16 mouse cellular contexts compared by ENCODE assay signal in genomic region chr10:62296086-62296872, GRCm38 (mm10). TPM values are rescaled to one million over a fixed set of nuclear protein-coding genes. Genes with fewer than 3 reads are reported as not detected.
DNase-seq lines count a peak whose midpoint lies in the region; ATAC-seq lines count a peak whose summit lies in the region.
"Had no signal": no experiment of that assay in that cellular context is flagged by ENCODE, and none has a peak within 500 bp of the region (broad histone marks: within the 10 kb centered on the region; RNA-seq: fewer than 3 reads in every experiment).

No protein-coding gene starts in this region.

- ATAC-seq in midbrain, embryonic 13.5 days, result peak; percentile 49
- no peak for ATAC-seq in midbrain, embryonic 11.5 days (ENCODE audit: low FRiP score)
- ATAC-seq in hindbrain, embryonic 16.5 days, result no peak

- H3K4me2 ChIP-seq in midbrain, embryonic 13.5 days (replicated peaks), result no peak overlapping the region
- no peak overlapping the region for H3K4me2 ChIP-seq in midbrain, embryonic 11.5 days
- H3K4me2 ChIP-seq in hindbrain, embryonic 16.5 days (ENCODE audit: low read length), result peak overlapping the region; percentile 14; the same call in 1 of the 2 replicates
- H3K4me2 ChIP-seq: liver, embryonic 15.5 days had no signal

- DNase-seq in embryo, embryonic 10 days (ENCODE audit: low spot score), result peak; percentile 42
- no peak for DNase-seq in embryo, embryonic 9.5 days (ENCODE audit: extremely low spot score)
- no peak for DNase-seq in midbrain, embryonic 11.5 days (ENCODE audit: low spot score, missing footprints)
- peak; percentile 61 for DNase-seq in testis, postnatal 10 days (ENCODE audit: low spot score)
- no peak for DNase-seq in layer of hippocampus, postnatal 14 days (ENCODE audit: low spot score in 2 of 2)
- DNase-seq in thymus, postnatal 10 days (ENCODE audit: low spot score in 2 of 2), result no peak
- DNase-seq: adrenal gland, postnatal 36 days; B cell, adult 2 months; kidney, postnatal 14 days; spleen, adult 18-20 months; thymus, adult 2 months had no signal

- no peak overlapping the region for H3K9ac ChIP-seq in midbrain, embryonic 13.5 days (replicated peaks)
- H3K9ac ChIP-seq in midbrain, embryonic 11.5 days (ENCODE audit: low read length), result no peak overlapping the region
- no peak overlapping the region for H3K9ac ChIP-seq in hindbrain, embryonic 16.5 days (ENCODE audit: low read depth, low read length)
- H3K9ac ChIP-seq: liver, embryonic 15.5 days had no signal

- no peaks in the 10 kb centered on the region for H3K27me3 ChIP-seq in midbrain, embryonic 13.5 days
- no peaks in the 10 kb centered on the region for H3K27me3 ChIP-seq in midbrain, embryonic 11.5 days (ENCODE audit: control insufficient read depth, insufficient read depth, low read length)
- no peaks in the 10 kb centered on the region for H3K27me3 ChIP-seq in hindbrain, embryonic 16.5 days (replicated peaks; ENCODE audit: control insufficient read depth, insufficient read depth, low read length)
- H3K27me3 ChIP-seq: liver, embryonic 15.5 days had no signal

- no peak overlapping the region for H3K27ac ChIP-seq in midbrain, embryonic 13.5 days
- H3K27ac ChIP-seq in midbrain, embryonic 11.5 days (ENCODE audit: low read depth, low read length), result no peak overlapping the region
- no peak overlapping the region for H3K27ac ChIP-seq in hindbrain, embryonic 16.5 days (ENCODE audit: low read depth, low read length)
- H3K27ac ChIP-seq: liver, embryonic 15.5 days had no signal

- WGBS in midbrain, embryonic 13.5 days, result 48% methylated on average over 24 of the region's 26 CpGs
- 68% methylated on average over 22 of the region's 26 CpGs for WGBS in midbrain, embryonic 11.5 days
- 52% methylated on average over 20 of the region's 26 CpGs for WGBS in hindbrain, embryonic 16.5 days

- H3K9me3 ChIP-seq in midbrain, embryonic 13.5 days, result no peaks in the 10 kb centered on the region
- no peaks in the 10 kb centered on the region for H3K9me3 ChIP-seq in midbrain, embryonic 11.5 days (ENCODE audit: control insufficient read depth, low read length)
- H3K9me3 ChIP-seq in hindbrain, embryonic 16.5 days (ENCODE audit: control insufficient read depth, low read length), result no peaks in the 10 kb centered on the region
- H3K9me3 ChIP-seq: liver, embryonic 15.5 days had no signal

- H3K4me3 ChIP-seq in midbrain, embryonic 13.5 days (replicated peaks), result no peak overlapping the region
- H3K4me3 ChIP-seq in midbrain, embryonic 11.5 days (ENCODE audit: low read depth, low read length), result no peak overlapping the region
- H3K4me3 ChIP-seq in hindbrain, embryonic 16.5 days (ENCODE audit: low read length), result no peak overlapping the region
- H3K4me3 ChIP-seq: liver, embryonic 15.5 days had no signal

- H3K36me3 ChIP-seq in midbrain, embryonic 13.5 days, result peaks cover 39% of the 10 kb centered on the region
- no peaks in the 10 kb centered on the region for H3K36me3 ChIP-seq in midbrain, embryonic 11.5 days (ENCODE audit: control insufficient read depth, insufficient read depth, low read length)
- peaks cover 22% of the 10 kb centered on the region for H3K36me3 ChIP-seq in hindbrain, embryonic 16.5 days (ENCODE audit: control insufficient read depth, insufficient read depth, low read length)

- H3K4me1 ChIP-seq in midbrain, embryonic 13.5 days (replicated peaks), result 0 out of 2 replicates have a peak, but pooled peaks cover 5% of the 10 kb centered on the region
- H3K4me1 ChIP-seq in midbrain, embryonic 11.5 days (ENCODE audit: control insufficient read depth, insufficient read depth, low read length), result no peaks in the 10 kb centered on the region
- no peaks in the 10 kb centered on the region; the same call in 1 of the 2 replicates for H3K4me1 ChIP-seq in hindbrain, embryonic 16.5 days (ENCODE audit: control insufficient read depth, insufficient read depth, low read depth, low read length)

RNA-seq across cellular contexts. Expression of gene Tacr2, which starts 44.0 kb away (rescaled TPM):
- not detected in 2 replicates for polyA plus RNA-seq in midbrain, embryonic 13.5 days (2015; fragmentation: Nextera tagmentation; extraction: Ambion mirVana)
- not detected in 2 replicates for polyA plus RNA-seq in midbrain, embryonic 11.5 days (2014; fragmentation: Nextera tagmentation; extraction: Ambion mirVana)
- polyA plus RNA-seq in hindbrain, embryonic 16.5 days (2015; fragmentation: Nextera tagmentation; extraction: Ambion mirVana), result not detected in 2 replicates
- total RNA-seq in layer of hippocampus, postnatal 14 days (2021), result under 1 TPM; 0.18 to 0.33 TPM
- total RNA-seq: hematopoietic stem cell, adult 5-6 weeks; megakaryocyte-erythroid progenitor cell, adult 5-6 weeks had no signal
- polyA plus RNA-seq: liver, embryonic 15.5 days had no signal

Comparison
In these comparisons a context has a peak if more than half of its experiments do, and no peak if none do; other contexts are left out.
1. DNase-seq: peak in embryo, embryonic 10 days (single experiment) and testis, postnatal 10 days (single experiment); none in embryo, embryonic 9.5 days (single experiment), midbrain, embryonic 11.5 days (single experiment), layer of hippocampus, postnatal 14 days (0 of 2) and thymus, postnatal 10 days (0 of 2).